ENCODE assay signal across 7 mouse cellular contexts in genomic region chr10:11280235-11280577, GRCm38 (mm10). TPM values are rescaled to one million over a fixed set of nuclear protein-coding genes. Genes with fewer than 3 reads are reported as not detected.
DNase-seq lines count a peak whose midpoint lies in the region; ATAC-seq lines count a peak whose summit lies in the region.

No protein-coding gene starts in this region.

- H3K4me1 ChIP-seq in lung, embryonic 16.5 days (replicated peaks; ENCODE audit: control insufficient read depth, insufficient read depth, low read length) = 0 out of 2 replicates have a peak, but pooled peaks cover 2% of the 10 kb centered on the region
- no peaks in the 10 kb centered on the region; the same call in 1 of the 2 replicates for H3K4me1 ChIP-seq in forebrain, embryonic 11.5 days (replicated peaks; ENCODE audit: control insufficient read depth, insufficient read depth, low read length)
- 0 out of 2 replicates have a peak, but pooled peaks cover 2% of the 10 kb centered on the region for H3K4me1 ChIP-seq in limb, embryonic 11.5 days (ENCODE audit: control insufficient read depth, insufficient read depth, low read length)
- no peaks in the 10 kb centered on the region for H3K4me1 ChIP-seq in stomach, embryonic 14.5 days (ENCODE audit: control insufficient read depth, insufficient read depth, low read length)

- no peaks in the 10 kb centered on the region for H3K27me3 ChIP-seq in lung, embryonic 16.5 days (ENCODE audit: control insufficient read depth, insufficient read depth, low read depth, low read length)
- no peaks in the 10 kb centered on the region for H3K27me3 ChIP-seq in forebrain, embryonic 11.5 days (ENCODE audit: control insufficient read depth, insufficient read depth, low read length)
- no peaks in the 10 kb centered on the region for H3K27me3 ChIP-seq in limb, embryonic 11.5 days (ENCODE audit: control insufficient read depth, insufficient read depth, low read length)
- no peaks in the 10 kb centered on the region for H3K27me3 ChIP-seq in stomach, embryonic 14.5 days (ENCODE audit: control insufficient read depth, insufficient read depth, low read length)

- peak overlapping the region; percentile 80 for H3K4me3 ChIP-seq in lung, embryonic 16.5 days (ENCODE audit: low read length)
- peak overlapping the region; percentile 93 for H3K4me3 ChIP-seq in forebrain, embryonic 11.5 days (ENCODE audit: low read depth, low read length)
- H3K4me3 ChIP-seq in limb, embryonic 11.5 days (ENCODE audit: low read depth, low read length) = peak overlapping the region; percentile 90
- peak overlapping the region; percentile 88 for H3K4me3 ChIP-seq in stomach, embryonic 14.5 days (ENCODE audit: low read depth, low read length)

- WGBS in lung, embryonic 16.5 days = 4% methylated on average over 6 of the region's 6 CpGs
- 2% methylated on average over 6 of the region's 6 CpGs for WGBS in forebrain, embryonic 11.5 days
- 0% methylated on average over 6 of the region's 6 CpGs for WGBS in limb, embryonic 11.5 days
- 0% methylated on average over 6 of the region's 6 CpGs for WGBS in stomach, embryonic 14.5 days

- H3K27ac ChIP-seq in lung, embryonic 16.5 days (ENCODE audit: low read length) = peak overlapping the region; percentile 97
- peak overlapping the region; percentile 95 for H3K27ac ChIP-seq in forebrain, embryonic 11.5 days (ENCODE audit: low read depth, low read length)
- peak overlapping the region; percentile 95 for H3K27ac ChIP-seq in limb, embryonic 11.5 days (replicated peaks; ENCODE audit: low read depth, low read length)
- peak overlapping the region; percentile 97 for H3K27ac ChIP-seq in stomach, embryonic 14.5 days (ENCODE audit: low read length)

- H3K36me3 ChIP-seq in lung, embryonic 16.5 days (ENCODE audit: control insufficient read depth, insufficient read depth, low read length) = no peaks in the 10 kb centered on the region
- no peaks in the 10 kb centered on the region for H3K36me3 ChIP-seq in forebrain, embryonic 11.5 days (ENCODE audit: control insufficient read depth, insufficient read depth, low read length)
- H3K36me3 ChIP-seq in limb, embryonic 11.5 days (ENCODE audit: control insufficient read depth, insufficient read depth, low read length) = no peaks in the 10 kb centered on the region
- H3K36me3 ChIP-seq in stomach, embryonic 14.5 days (ENCODE audit: control insufficient read depth, insufficient read depth, low read length) = no peaks in the 10 kb centered on the region

- ATAC-seq in lung, embryonic 16.5 days (ENCODE audit: low read depth) = no peak
- no peak for ATAC-seq in forebrain, embryonic 11.5 days (replicated peaks; ENCODE audit: low FRiP score)
- no peak; the same call in none of the 2 replicates for ATAC-seq in limb, embryonic 11.5 days (ENCODE audit: insufficient number of reproducible peaks, low FRiP score, low TSS enrichment, low read depth)
- no peak for ATAC-seq in stomach, embryonic 14.5 days (ENCODE audit: insufficient number of reproducible peaks, insufficient read depth, low FRiP score, low read depth)

- H3K4me2 ChIP-seq in lung, embryonic 16.5 days (ENCODE audit: low read depth, low read length) = peak overlapping the region; percentile 94
- peak overlapping the region; percentile 51 for H3K4me2 ChIP-seq in forebrain, embryonic 11.5 days (ENCODE audit: low read depth, low read length, severe bottlenecking)
- peak overlapping the region; percentile 45 for H3K4me2 ChIP-seq in limb, embryonic 11.5 days (ENCODE audit: low read depth, severe bottlenecking)
- H3K4me2 ChIP-seq in stomach, embryonic 14.5 days (replicated peaks; ENCODE audit: low read depth, low read length) = peak overlapping the region; percentile 87

- DNase-seq in lung, postnatal 4 days = no peak
- no peak for DNase-seq in forebrain, embryonic 11.5 days (ENCODE audit: low spot score)
- DNase-seq in limb, embryonic 11.5 days (ENCODE audit: low spot score) = no peak
- DNase-seq in B cell, adult 2 months = no peak
- no peak for DNase-seq in Muller cell, postnatal 12 days (ENCODE audit: inconsistent ontology term)

- H3K9ac ChIP-seq in lung, embryonic 16.5 days (ENCODE audit: low read length) = peak overlapping the region; percentile 94
- peak overlapping the region; percentile 93 for H3K9ac ChIP-seq in forebrain, embryonic 11.5 days (ENCODE audit: low read length)
- H3K9ac ChIP-seq in limb, embryonic 11.5 days (ENCODE audit: low read length) = peak overlapping the region; percentile 96
- peak overlapping the region; percentile 97 for H3K9ac ChIP-seq in stomach, embryonic 14.5 days (replicated peaks; ENCODE audit: low read depth, low read length)

- no peaks in the 10 kb centered on the region for H3K9me3 ChIP-seq in lung, embryonic 16.5 days (ENCODE audit: control insufficient read depth, low read length)
- H3K9me3 ChIP-seq in forebrain, embryonic 11.5 days (ENCODE audit: control insufficient read depth, low read length) = no peaks in the 10 kb centered on the region
- no peaks in the 10 kb centered on the region for H3K9me3 ChIP-seq in limb, embryonic 11.5 days (ENCODE audit: control insufficient read depth, low read length)
- no peaks in the 10 kb centered on the region for H3K9me3 ChIP-seq in stomach, embryonic 14.5 days (ENCODE audit: control insufficient read depth, low read depth, low read length)

RNA-seq across cellular contexts. Expression of gene Fbxo30, which starts 0.9 kb away (rescaled TPM):
- polyA plus RNA-seq in lung, embryonic 16.5 days (2015; fragmentation: Nextera tagmentation; extraction: Ambion mirVana) = 33.1 and 34.8 TPM in 2 replicates
- 45.6 and 47.8 TPM in 2 replicates for polyA plus RNA-seq in forebrain, embryonic 11.5 days (2014; fragmentation: Nextera tagmentation; extraction: Ambion mirVana)
- 44.7 and 45.3 TPM in 2 replicates for polyA plus RNA-seq in limb, embryonic 11.5 days (2014; fragmentation: Nextera tagmentation; extraction: Ambion mirVana)
- 29.5 and 29.9 TPM in 2 replicates for polyA plus RNA-seq in stomach, embryonic 14.5 days (2014; fragmentation: Nextera tagmentation; extraction: Ambion mirVana)
